Mouse (Mus musculus) forebrain, embryonic 13.5 days (tissue): ENCODE measurements around the gene Gm21976. TPM values are rescaled to one million over a fixed set of nuclear protein-coding genes. Genes with fewer than 3 reads are reported as not detected.

ENCODE experiments used
- polyA plus RNA-seq: library from polyadenylated mRNA; unstranded; fragments of >200 nt; fragmentation: Nextera tagmentation; extraction: Ambion mirVana; gene quantifications from 2 replicates; pipeline ENCODE4 v1.2.1, GENCODE M21; 2015

The Gm21976 gene
- polyA plus RNA-seq, 1 experiment from 2014 or later, result not detected

Other genes with a start within 250 kb of the Gm21976 start
- gene Arhgef28, start 73.4 kb upstream of the Gm21976 start, polyA plus RNA-seq, result 7.0 TPM in 2 replicates
- 31.3 and 32.1 TPM in 2 replicates for gene Utp15, start 16.8 kb upstream of the Gm21976 start, polyA plus RNA-seq
- gene Ankra2, start 16.8 kb upstream of the Gm21976 start, polyA plus RNA-seq, result 43.3 and 45.8 TPM in 2 replicates
- 669 and 719 TPM in 2 replicates for gene Btf3, start 37.1 kb downstream of the Gm21976 start, polyA plus RNA-seq
- gene Foxd1, start 74.4 kb downstream of the Gm21976 start, polyA plus RNA-seq, result 0.68 and 0.80 TPM in 2 replicates
- gene Gm10320, start 212.1 kb downstream of the Gm21976 start, polyA plus RNA-seq, result 0.81 and 2.6 TPM in 2 replicates